Mouse (Mus musculus) T-helper 17 cell (primary cell): ENCODE data around the gene B4galnt1.

ENCODE experiments used
- in situ Hi-C, 2 experiments: fragments of 300-600 bp; cut with MboI, MseI; formaldehyde crosslinking; loops; 1 replicate in 1 of 2; 2 replicates in 1 of 2; pipeline ENCODE4 v1.15.1; 2025; ENCODE audit warnings: high pct_unique_total_duplicates in 2 of 2

The B4galnt1 gene

DNA sequence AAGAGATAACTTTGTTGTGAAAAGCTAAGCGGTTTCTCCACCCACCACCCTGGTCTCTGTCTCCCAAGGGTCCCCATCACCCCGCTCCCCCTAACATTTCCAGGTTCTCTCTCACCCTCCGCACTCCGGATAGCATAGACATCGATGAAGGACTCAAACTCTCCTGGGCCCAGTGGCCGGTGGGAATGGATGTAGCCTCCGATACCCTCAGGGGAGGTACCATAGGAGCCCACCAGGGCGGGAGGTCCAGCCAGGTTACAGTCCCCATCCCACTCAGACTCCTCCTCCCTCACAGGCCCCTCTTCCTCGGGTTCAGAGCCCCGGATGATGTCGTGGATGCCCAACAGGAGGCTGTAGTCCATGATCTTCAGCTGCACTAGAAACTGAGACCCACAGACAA is 34.4 kb downstream of the B4galnt1 start:
- in situ Hi-C loops, result no loop called here

DNA sequence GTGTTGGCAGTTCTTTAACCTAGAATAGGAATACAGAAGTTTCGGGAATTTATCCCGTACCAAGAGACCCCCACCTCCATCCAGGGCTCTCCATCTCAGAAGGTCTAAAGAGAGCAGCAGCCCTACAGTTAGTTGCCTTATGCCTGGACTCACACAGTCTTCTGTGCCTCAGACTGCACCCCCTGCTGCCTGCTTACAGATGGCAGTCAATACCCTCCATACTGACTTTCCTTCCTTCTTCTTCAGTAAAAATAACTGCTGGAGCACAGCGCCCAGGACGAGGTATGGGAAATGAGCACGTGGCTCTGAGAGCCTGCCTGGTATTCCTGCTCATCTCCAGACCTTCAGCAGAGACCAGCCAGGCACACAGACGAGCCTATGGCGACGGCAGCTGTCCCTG is 35.3 kb downstream of the B4galnt1 start:
- in situ Hi-C loops, result no loop called here

DNA sequence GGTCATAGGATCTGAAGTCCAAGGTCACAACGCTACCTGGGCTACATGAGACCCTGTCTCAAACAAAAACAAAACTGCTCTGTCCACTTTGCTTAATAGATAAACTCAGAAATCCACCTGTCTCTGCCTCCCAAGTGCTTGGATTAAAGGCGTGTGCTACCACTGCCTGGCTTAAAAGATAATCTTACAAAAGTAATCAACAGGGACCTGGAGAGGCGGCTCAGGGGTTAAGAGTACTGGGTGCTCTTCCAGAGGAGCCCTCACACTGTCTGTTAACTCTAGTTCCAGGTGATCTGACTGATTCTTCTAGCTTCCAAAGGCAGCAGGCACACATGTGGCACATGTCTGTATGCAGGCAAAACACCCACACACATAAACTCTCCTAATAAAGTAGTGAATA is 38.1 kb downstream of the B4galnt1 start:
- in situ Hi-C loops, result no loop called here

DNA sequence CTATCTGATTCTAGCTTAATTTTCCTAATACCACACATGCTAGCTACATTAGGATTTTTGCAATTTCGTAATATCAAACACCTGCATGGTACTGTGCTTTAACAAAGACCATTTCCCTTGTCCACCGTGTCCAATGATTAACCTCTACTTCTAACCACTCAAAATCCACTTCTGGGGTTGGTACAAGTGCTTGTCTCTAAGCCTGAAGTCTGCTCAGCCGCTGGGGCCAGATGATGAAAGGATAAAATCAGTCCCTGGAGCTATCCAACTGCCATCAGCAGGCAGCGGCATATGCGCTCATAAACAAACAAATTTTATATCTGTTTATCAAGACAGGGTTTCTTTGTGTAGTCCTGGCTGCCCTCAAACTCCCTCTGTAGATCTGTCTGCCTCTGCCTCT is 39.6 kb downstream of the B4galnt1 start:
- in situ Hi-C loops, result no loop called here

DNA sequence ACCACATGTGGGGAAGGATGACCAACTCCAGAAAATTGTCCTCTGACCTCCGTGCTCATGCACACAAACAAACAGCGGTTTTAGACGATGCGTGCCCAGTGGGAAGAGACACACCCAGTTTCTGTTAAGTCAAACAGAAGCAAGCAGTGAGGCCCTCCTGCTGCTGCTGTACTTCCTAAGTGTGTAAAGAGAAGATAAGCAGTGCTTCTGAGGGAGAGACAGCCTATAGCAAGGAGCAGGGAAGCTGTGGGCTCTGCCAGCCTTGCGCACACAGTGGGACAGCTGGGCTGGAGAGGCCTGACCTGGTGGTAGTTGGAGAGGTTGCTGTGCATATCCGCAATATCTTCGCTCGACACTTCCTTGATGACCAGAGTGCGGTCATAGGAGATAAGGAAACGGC is 40.3 kb downstream of the B4galnt1 start:
- in situ Hi-C loops, result no loop called here

DNA sequence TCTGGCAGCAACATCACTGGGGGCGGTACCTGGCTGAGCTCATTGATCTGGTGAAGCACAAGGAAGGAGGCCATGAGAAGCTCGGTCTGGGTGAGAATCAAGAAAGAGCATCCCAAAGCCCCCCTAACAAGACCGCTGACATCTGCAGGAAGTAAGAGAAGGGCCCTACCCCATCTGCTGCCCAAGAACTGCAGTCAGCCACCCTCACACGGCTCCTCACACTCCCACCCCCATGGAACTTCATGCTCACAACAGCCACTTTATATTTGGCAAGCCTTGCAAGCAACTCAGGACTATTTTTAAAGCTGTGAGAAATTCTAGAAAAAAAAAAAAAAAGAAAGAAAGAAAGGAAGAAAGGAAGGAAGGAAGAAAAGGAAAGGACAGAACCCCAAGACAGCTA is 43.9 kb downstream of the B4galnt1 start:
- in situ Hi-C loops, result no loop called here

DNA sequence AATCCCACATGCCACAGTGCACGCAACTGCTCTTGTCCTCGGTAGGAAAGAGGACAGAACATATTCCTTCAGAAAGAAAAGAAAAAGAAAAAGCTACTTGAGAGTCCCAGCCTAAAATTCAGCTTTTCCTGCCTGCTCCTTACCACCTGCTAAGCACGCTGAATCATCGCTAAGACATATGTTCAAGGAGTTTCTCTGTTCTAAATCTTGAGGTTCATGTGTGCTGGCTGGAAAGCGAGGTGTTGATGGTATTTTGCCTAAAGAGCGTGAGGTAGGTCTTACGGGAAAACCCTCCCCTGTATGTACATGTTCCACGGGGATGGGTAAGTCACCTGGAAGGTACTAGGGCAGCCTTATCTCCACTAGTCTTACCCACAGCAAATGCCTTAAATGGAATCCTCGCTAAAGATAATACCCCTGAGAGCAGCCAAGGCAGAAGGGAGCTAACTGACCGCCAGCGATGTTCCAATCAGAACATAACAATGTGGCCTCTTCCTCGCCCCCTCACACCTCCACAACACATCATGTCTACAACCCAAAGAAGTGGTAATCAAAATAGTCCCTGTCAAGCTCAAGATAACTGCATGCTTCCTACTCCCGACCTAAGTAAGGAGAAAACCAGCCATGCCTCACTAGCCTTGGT is 45.0 kb downstream of the B4galnt1 start:
- in situ Hi-C loops, result no loop called here

DNA sequence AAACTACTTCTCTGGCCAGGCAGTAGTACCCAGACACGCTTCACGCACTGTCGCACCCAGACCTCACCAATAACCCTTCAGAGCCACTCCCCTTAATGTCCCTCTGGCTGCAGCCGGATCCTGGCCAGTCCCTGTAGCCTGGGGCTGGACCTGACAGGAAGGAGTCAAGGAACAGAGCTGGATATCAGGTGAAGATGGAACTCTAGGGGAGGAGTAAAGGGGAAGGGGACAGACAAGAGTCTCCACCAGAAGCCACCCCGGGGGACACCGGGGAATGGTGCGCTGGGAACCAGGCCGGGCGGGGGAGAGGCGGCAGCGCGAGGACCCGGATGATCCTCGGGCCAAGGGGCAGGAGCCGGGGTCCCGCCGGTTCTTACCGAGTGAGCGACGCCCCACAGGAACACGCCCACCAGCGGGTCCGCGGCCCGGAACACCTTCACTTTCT is 46.0 kb downstream of the B4galnt1 start:
- in situ Hi-C loops, result no loop called here

DNA sequence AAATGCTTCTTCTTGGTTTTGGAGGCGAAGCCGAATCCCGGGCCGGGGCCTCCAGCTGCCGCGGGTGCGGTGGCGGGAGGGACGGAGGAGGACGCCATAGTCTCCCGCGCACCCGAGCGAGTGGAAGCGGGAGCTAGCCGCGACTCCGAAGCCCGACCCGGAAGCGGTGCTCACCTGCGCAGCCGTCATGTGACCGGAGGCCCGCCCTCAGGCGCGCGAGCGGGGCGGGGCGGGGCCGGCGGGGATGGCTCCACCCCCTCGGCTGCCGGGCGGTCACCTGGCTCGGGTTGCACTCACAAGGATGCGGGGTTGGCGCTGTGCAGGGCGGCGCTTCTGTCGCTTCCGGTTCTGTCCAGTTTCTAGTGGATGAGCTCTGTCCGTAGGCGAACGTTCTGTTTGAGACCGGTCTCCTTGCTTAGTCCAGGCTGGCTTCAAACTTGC is 46.4 kb downstream of the B4galnt1 start, which contains the start of gene Pip4k2c:
Pip4k2c (minus strand) TSS at position 172 of the 441 bp plus-strand sequence.
- in situ Hi-C loops, result no loop called here

DNA sequence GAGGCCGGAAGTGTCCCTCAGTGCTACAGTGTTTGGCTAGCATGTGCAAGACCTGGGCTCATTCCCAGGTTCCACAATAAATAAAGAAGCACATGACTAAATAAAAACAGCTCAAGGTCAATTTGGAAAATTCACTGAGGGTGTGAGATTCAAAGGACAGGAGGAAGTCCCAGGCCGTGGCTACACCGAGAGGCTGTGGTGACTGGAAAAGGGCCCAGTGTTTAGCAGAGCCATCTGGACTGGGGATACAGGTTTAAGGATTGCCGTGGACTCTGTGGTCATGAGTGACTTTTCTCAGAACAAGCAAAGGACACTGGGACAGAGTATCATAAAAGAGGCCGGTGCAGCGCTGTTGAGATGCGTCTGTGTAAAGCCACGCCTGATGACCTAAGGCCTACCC is 48.2 kb downstream of the B4galnt1 start:
- in situ Hi-C loops, result no loop called here

DNA sequence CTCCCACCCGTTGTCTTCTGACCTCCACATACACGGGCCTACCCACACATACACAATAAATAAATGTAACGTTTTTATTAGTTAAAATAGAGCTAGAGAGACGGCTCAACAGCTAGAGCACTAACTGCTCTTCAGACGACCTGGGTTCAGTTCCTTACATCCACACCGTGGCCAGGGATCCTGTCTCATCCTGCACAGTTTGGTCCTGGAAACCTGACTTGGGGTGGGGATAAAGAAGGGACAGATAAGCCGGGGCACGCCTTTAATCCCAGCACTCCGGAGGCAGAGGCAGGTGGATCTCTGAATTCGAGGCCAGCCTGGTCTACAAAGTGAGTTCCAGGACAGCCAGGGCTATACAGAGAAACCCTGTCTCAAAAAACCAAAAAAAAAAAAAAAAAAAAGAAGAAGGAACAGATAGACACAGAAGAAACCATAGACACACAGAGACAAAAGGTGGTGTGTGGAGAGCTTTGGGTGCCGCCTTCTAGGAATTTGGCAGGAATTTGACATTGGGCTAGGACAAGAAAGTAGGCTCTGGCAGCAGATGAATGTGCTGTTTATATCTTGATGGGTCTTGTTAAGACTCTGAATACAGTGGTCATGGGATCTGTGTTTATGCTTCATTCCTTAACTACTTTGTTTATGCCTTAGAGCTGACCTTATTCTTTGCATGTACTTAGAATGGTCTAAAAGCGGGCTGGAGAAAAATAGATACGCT is 48.8 kb downstream of the B4galnt1 start:
- in situ Hi-C loops, result no loop called here

DNA sequence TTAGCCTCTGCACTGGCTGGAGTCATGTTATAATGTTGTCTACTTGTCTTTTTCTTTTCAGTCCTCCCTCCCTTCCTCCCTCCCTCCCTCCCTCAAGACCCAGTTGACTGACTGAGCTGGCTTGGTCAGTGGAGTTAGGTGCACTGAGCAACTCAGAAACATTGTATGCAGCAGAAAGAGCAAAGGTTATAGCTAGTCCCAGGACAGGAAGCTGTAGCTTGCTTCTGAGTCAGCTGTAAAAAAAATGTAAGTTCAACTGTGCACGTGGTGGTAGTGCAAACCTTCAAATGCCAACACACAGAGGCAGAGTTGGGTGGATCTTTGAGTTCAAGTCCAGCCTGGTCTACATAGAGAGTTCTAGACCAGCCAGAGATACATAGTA is 49.4 kb downstream of the B4galnt1 start:
- in situ Hi-C loops, result no loop called here

DNA sequence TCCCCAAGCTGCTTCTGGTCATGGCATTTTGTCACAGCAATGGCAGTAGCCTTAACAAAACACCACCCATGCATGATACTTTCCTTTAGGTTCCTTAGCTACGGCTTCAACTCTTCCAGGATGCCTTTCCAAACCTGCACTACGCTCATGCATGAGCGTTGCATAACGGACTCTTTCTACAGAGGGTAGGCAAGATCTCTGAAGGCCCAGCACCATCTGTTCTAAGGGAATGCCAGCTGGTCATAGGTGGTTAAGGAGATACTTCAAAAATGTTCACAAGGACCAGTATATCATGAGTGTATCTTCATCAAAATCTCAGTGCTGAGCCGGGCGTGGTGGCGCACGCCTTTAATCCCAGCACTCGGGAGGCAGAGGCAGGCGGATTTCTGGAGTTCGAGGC is 51.4 kb downstream of the B4galnt1 start:
- in situ Hi-C loops, result no loop called here

DNA sequence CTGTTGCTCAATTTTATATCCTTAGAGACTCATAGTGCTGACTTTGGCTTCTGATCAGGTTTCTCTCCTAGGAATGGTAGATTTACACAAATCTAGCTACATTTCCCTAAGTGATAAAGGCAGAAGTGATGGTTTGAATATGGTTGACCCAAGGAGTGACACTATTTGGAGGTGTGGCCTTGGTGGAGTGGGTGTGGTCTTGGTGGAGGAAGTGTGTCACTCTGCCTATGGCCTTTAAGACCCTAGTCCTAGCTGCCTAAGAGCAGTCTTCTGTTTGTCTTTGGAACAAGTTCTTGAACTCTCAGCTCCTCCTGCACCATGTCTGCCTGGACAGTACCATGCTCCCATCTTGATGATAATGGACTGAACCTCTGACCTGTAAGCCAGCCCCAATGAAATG is 52.2 kb downstream of the B4galnt1 start:
- in situ Hi-C loops, result no loop called here

DNA sequence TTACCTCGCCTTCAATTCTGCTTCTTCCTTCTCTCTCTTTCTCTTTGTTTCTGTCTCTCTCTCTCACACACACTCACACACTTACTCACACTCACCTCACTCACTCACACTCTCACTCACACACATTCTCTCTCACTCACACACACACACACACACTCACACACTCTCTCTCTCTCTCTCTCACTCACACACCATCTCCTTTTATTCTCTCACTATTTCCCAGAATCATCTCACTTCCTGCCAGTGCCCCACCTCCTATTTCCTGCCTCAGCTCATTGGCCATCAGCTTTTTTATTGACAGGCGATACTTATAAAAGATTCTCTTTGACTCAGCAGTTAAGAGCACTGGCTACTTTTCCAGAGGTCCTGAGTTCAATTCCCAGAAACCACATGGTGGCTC is 53.3 kb downstream of the B4galnt1 start:
- in situ Hi-C loops, result no loop called here
